Comparison of ENCODE assay signal across 13 mouse cellular contexts in the genomic region with DNA sequence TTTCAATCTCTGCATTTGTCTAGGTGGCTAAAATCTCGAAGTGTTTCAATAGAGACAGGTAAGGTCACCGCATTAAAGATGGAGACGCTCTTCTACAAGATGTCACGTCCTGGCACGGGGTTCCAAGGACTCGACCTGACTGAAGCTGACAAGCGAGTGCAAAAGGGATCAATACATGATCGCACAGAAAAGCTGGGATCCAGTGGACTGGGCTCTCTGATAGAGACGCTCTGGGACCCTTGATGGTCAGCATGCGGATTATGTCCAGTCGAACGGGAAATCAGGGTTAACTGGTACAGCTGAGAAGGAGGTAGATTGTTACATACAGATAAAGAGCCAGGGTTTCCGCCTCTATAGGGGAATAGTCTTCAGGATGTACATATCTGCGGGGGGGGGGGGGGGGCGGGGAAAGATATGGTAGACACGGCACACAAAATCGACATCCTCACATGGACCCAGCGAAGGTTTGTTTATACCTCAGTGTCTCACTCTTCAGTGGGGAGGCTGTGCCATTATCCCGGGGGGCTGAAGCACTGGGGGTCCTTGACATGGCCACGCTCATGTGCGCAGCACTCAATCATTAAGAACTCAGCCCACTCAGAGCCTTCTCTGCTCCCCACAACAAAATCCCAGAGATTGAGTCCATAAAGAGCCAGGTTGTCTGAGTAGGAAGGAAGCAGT. TPM values are rescaled to one million over a fixed set of nuclear protein-coding genes. Genes with fewer than 3 reads are reported as not detected.
DNase-seq lines count a peak whose midpoint lies in the region; ATAC-seq lines count a peak whose summit lies in the region.
"Had no signal": no experiment of that assay in that cellular context is flagged by ENCODE, and none has a peak within 500 bp of the region (broad histone marks: within the 10 kb centered on the region; RNA-seq: fewer than 3 reads in every experiment).

No protein-coding gene starts in this region.

- H3K27ac ChIP-seq in heart, embryonic 13.5 days (replicated peaks), result peak overlapping the region; percentile 39
- H3K27ac ChIP-seq in heart, embryonic 10.5 days, result no peak overlapping the region
- H3K27ac ChIP-seq in forebrain, embryonic 12.5 days, result no peak overlapping the region
- H3K27ac ChIP-seq in hindbrain, embryonic 14.5 days, result no peak overlapping the region; the same call in 1 of the 2 replicates
- H3K27ac ChIP-seq in neural tube, embryonic 13.5 days (replicated peaks), result no peak overlapping the region
- H3K27ac ChIP-seq: liver, embryonic 12.5 days had no signal

- H3K36me3 ChIP-seq in heart, embryonic 13.5 days, result no peaks in the 10 kb centered on the region
- no peaks in the 10 kb centered on the region for H3K36me3 ChIP-seq in heart, embryonic 10.5 days
- no peaks in the 10 kb centered on the region for H3K36me3 ChIP-seq in forebrain, embryonic 12.5 days (replicated peaks)
- no peaks in the 10 kb centered on the region for H3K36me3 ChIP-seq in hindbrain, embryonic 14.5 days (replicated peaks; ENCODE audit: control insufficient read depth, insufficient read depth)
- H3K36me3 ChIP-seq in neural tube, embryonic 13.5 days, result no peaks in the 10 kb centered on the region
- H3K36me3 ChIP-seq: liver, embryonic 12.5 days had no signal

- WGBS in heart, embryonic 13.5 days, result 80% methylated on average over 21 of the region's 21 CpGs
- 90% methylated on average over 20 of the region's 21 CpGs for WGBS in heart, embryonic 10.5 days
- WGBS in forebrain, embryonic 12.5 days, result 72% methylated on average over 21 of the region's 21 CpGs
- 69% methylated on average over 21 of the region's 21 CpGs for WGBS in hindbrain, embryonic 14.5 days
- WGBS in neural tube, embryonic 13.5 days, result 86% methylated on average over 21 of the region's 21 CpGs

- H3K9me3 ChIP-seq in heart, embryonic 13.5 days, result peaks cover 3% of the 10 kb centered on the region; the same call in 1 of the 2 replicates
- no peaks in the 10 kb centered on the region for H3K9me3 ChIP-seq in heart, embryonic 10.5 days
- H3K9me3 ChIP-seq in forebrain, embryonic 12.5 days, result no peaks in the 10 kb centered on the region
- no peaks in the 10 kb centered on the region for H3K9me3 ChIP-seq in hindbrain, embryonic 14.5 days (ENCODE audit: control insufficient read depth, low read length)
- no peaks in the 10 kb centered on the region for H3K9me3 ChIP-seq in neural tube, embryonic 13.5 days
- H3K9me3 ChIP-seq: liver, embryonic 12.5 days had no signal

- DNase-seq in heart, embryonic 10.5 days (ENCODE audit: low spot score), result no peak
- no peak for DNase-seq in hindbrain, embryonic 14.5 days (ENCODE audit: low spot score)
- DNase-seq: gastrocnemius, postnatal 10 days; kidney, postnatal 4 days; lung, postnatal 36 days; thymus, postnatal 14 days had no signal

- H3K4me3 ChIP-seq in heart, embryonic 13.5 days, result no peak overlapping the region
- no peak overlapping the region for H3K4me3 ChIP-seq in heart, embryonic 10.5 days
- H3K4me3 ChIP-seq in forebrain, embryonic 12.5 days (replicated peaks), result peak overlapping the region; percentile 23
- peak overlapping the region; percentile 19 for H3K4me3 ChIP-seq in hindbrain, embryonic 14.5 days (replicated peaks; ENCODE audit: low read length)
- H3K4me3 ChIP-seq in neural tube, embryonic 13.5 days, result no peak overlapping the region
- H3K4me3 ChIP-seq: liver, embryonic 12.5 days had no signal

- no peaks in the 10 kb centered on the region for H3K27me3 ChIP-seq in heart, embryonic 13.5 days (replicated peaks)
- H3K27me3 ChIP-seq in heart, embryonic 10.5 days (ENCODE audit: insufficient read depth, poor library complexity, severe bottlenecking), result no peaks in the 10 kb centered on the region
- no peaks in the 10 kb centered on the region for H3K27me3 ChIP-seq in forebrain, embryonic 12.5 days
- H3K27me3 ChIP-seq in hindbrain, embryonic 14.5 days (ENCODE audit: control insufficient read depth, insufficient read depth, low read length), result no peaks in the 10 kb centered on the region
- no peaks in the 10 kb centered on the region for H3K27me3 ChIP-seq in neural tube, embryonic 13.5 days
- H3K27me3 ChIP-seq: liver, embryonic 12.5 days had no signal

- peaks cover 12% of the 10 kb centered on the region for H3K4me1 ChIP-seq in heart, embryonic 13.5 days
- peaks cover 6% of the 10 kb centered on the region; the same call in 1 of the 2 replicates for H3K4me1 ChIP-seq in heart, embryonic 10.5 days
- H3K4me1 ChIP-seq in forebrain, embryonic 12.5 days, result peaks cover 10% of the 10 kb centered on the region
- H3K4me1 ChIP-seq in hindbrain, embryonic 14.5 days (replicated peaks; ENCODE audit: control insufficient read depth, insufficient read depth, low read length), result no peaks in the 10 kb centered on the region
- peaks cover 5% of the 10 kb centered on the region; the same call in 1 of the 2 replicates for H3K4me1 ChIP-seq in neural tube, embryonic 13.5 days (replicated peaks)
- H3K4me1 ChIP-seq: liver, embryonic 12.5 days had no signal

- H3K9ac ChIP-seq in heart, embryonic 13.5 days, result no peak overlapping the region
- no peak overlapping the region; the same call in 1 of the 2 replicates for H3K9ac ChIP-seq in forebrain, embryonic 12.5 days
- H3K9ac ChIP-seq in hindbrain, embryonic 14.5 days, result peak overlapping the region; percentile 53
- no peak overlapping the region for H3K9ac ChIP-seq in neural tube, embryonic 13.5 days
- H3K9ac ChIP-seq: liver, embryonic 12.5 days had no signal

- no peak for ATAC-seq in heart, embryonic 13.5 days (ENCODE audit: extremely low read depth, insufficient number of reproducible peaks, low FRiP score, low TSS enrichment)
- no peak; the same call in 1 of the 2 replicates for ATAC-seq in forebrain, embryonic 12.5 days (ENCODE audit: low FRiP score)
- ATAC-seq in hindbrain, embryonic 14.5 days (ENCODE audit: low FRiP score), result no peak
- ATAC-seq in neural tube, embryonic 13.5 days (ENCODE audit: low read depth), result no peak
- no peak for ATAC-seq in monocyte, adult 5-6 weeks (replicated peaks; ENCODE audit: insufficient number of reproducible peaks, low FRiP score, low TSS enrichment, poor library complexity, severe bottlenecking)
- ATAC-seq in erythroid progenitor cell, adult 5-6 weeks (replicated peaks; ENCODE audit: low FRiP score, poor library complexity, severe bottlenecking), result no peak
- ATAC-seq: activated CD4-positive, CD25-positive, alpha-beta regulatory T cell, adult 4 months; liver, embryonic 12.5 days had no signal

- peak overlapping the region; percentile 57 for H3K4me2 ChIP-seq in heart, embryonic 13.5 days
- H3K4me2 ChIP-seq in forebrain, embryonic 12.5 days, result peak overlapping the region; percentile 51
- H3K4me2 ChIP-seq in hindbrain, embryonic 14.5 days (replicated peaks), result peak overlapping the region; percentile 51
- H3K4me2 ChIP-seq in neural tube, embryonic 13.5 days, result peak overlapping the region; percentile 29
- H3K4me2 ChIP-seq: liver, embryonic 12.5 days had no signal

RNA-seq across cellular contexts. Expression of gene Rxylt1, which starts 24.3 kb away (rescaled TPM):
- polyA plus RNA-seq in heart, embryonic 13.5 days (2015; fragmentation: Nextera tagmentation; extraction: Ambion mirVana), result 36.2 and 41.6 TPM in 2 replicates
- 37.7 and 40.0 TPM in 2 replicates for polyA plus RNA-seq in heart, embryonic 10.5 days (2016; fragmentation: Nextera tagmentation; extraction: Ambion mirVana)
- 28.1 and 36.7 TPM in 2 replicates for polyA plus RNA-seq in forebrain, embryonic 12.5 days (2016; fragmentation: Nextera tagmentation; extraction: Ambion mirVana)
- polyA plus RNA-seq in hindbrain, embryonic 14.5 days (2014; fragmentation: Nextera tagmentation; extraction: Ambion mirVana), result 42.8 and 47.8 TPM in 2 replicates
- 43.3 and 47.0 TPM in 2 replicates for polyA plus RNA-seq in neural tube, embryonic 13.5 days (2015; fragmentation: Nextera tagmentation; extraction: Ambion mirVana)
- total RNA-seq in monocyte, adult 5-6 weeks (2017), result 34.3 to 84.2 TPM (median 40.7 TPM) in 3 replicates
- 3.2 TPM in 1 of 2 replicates, not detected in the other for total RNA-seq in erythroid progenitor cell, adult 5-6 weeks (2015; ENCODE audit: low replicate concordance)
- total RNA-seq in erythroid progenitor cell, adult 5-6 weeks (2017; ENCODE audit: low replicate concordance), result 3.4 and 4.4 TPM in 2 replicates

Comparison
In these comparisons a context has a peak if more than half of its experiments do, and no peak if none do; other contexts are left out.
1. H3K4me3 ChIP-seq: peak in forebrain, embryonic 12.5 days (single experiment) and hindbrain, embryonic 14.5 days (single experiment); none in heart, embryonic 13.5 days (single experiment), heart, embryonic 10.5 days (single experiment) and neural tube, embryonic 13.5 days (single experiment).
2. Peak in every context shown above with its lines, with median percentiles within 50 percentile points of each other: H3K4me2 ChIP-seq.